Mouse (Mus musculus) layer of hippocampus, adult 2 months (tissue): ENCODE results near the gene Suox. TPM values are rescaled to one million over a fixed set of nuclear protein-coding genes. Genes with fewer than 3 reads are reported as not detected.

Experiments
- DNase-seq, 2 experiments: peaks; one replicate each; pipeline ENCODE4 v3.0.0; 2022; ENCODE audit warnings: low spot score in 2 of 2
- H3K27ac ChIP-seq: fragments of 200-600 bp; 2 replicates; pipeline ENCODE4 v1.8.1; 2022
- H3K4me3 ChIP-seq: fragments of 200-600 bp; 2 replicates; pipeline ENCODE4 v1.8.1; 2022; ENCODE audit warnings: mild to moderate bottlenecking
- CTCF ChIP-seq: fragments of 200-600 bp; conservative IDR thresholded peaks from 2 replicates; pipeline ENCODE4 v1.8.1; 2022; ENCODE audit warnings: antibody characterized with exemption, mild to moderate bottlenecking, moderate library complexity
- total RNA-seq, 2 experiments: library from RNA; stranded (reverse); gene quantifications; 2 replicates each; pipeline ENCODE4 v1.2.3; 2021

Gene Suox
- total RNA-seq, 2 experiments from 2014 or later: 12.5 to 12.6 TPM

DNA sequence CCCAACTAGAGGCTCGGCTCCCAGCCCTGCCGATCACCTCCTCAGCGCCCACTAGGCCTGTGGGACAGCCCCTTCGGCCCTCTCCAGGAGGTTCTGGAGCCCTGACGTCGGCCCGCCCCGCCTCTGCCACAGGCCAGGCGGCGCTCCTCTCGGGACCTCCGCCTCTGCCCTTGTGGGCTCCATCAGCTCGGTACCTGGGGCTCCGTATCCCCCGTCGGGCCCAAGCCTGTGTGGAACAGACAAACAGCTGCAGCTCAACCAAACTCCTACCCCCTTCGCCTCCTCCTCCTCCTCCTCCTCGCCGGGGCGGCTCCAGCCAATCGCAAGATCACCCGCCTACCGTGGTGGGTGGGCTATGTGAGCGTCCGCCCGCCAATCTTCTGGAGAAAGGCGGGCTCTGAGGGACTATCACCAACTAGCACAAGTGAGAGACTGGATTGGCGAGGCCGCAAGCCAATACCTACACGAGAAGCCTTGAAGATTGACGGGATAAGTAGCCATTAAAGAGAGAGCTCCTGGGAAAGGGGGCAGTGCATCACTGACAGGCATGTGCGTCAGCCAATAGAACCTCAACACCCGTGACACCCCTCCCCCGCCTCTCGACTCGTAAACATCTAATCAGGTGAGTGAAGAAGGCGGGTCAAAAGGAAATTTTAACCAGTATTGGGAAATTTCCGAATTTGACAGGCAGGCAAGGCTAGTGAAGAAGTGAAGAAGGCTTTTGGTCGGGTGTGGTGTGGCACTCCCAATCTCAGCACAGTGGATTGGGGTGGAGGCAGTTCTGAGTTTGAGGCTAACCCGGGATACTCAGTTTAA, 22.3 kb upstream of the Suox start, which contains the start of gene Rab5b:
TSS of gene Rab5b (minus strand) at position 273 of the 816 bp plus-strand sequence.
- H3K4me3 ChIP-seq: peak within 1 kb of the TSS; percentile 90
- peak; percentile 13; the same call in 1 of the 2 replicates for TF ChIP-seq CTCF
- peak; percentile 98 to 100 for DNase-seq
- H3K27ac ChIP-seq: peak within 1 kb of the TSS; percentile 98

DNA sequence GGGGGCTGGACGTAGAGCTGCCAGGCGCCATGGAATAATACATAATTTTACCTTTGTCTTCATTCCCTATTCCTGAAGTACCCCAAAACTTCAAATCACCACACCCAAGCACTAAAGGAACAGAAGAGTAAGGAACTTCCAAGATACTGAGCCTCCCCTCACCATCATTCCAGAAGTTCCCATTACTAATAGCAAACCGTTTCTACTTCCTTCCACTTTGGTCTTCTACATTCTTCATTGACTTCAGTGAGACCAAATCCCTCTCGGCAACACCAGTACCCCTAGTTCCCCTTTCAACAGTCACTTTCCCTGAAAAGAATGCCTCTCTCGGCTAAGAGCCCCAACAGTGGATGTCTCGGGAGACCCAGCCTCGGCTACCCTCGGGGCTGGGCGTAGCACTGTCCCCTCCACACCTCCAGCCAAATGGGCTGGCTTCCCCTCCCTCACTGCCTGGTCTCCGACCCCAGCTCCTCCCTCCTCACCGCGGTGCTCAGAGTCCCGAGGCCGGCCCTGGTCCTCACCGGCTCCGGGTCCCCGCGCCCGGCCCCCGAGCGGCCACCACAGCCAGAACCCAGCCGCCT, 21.6 kb upstream of the Suox start:
- DNase-seq: no peak
- H3K27ac ChIP-seq: peak overlapping the region; percentile 98
- peak overlapping the region; percentile 90 for H3K4me3 ChIP-seq
- no peak for TF ChIP-seq CTCF

GRCm38 (mm10) chr10:128674469-128675008, 666 bp upstream of the Suox start:
- peak; percentile 93 for TF ChIP-seq CTCF
- peak overlapping the region; percentile 89 for H3K27ac ChIP-seq
- DNase-seq: no peak
- peak overlapping the region; percentile 69 for H3K4me3 ChIP-seq

- no peak overlapping the region for H3K27ac ChIP-seq
- no peak overlapping the region for H3K4me3 ChIP-seq
Observed at GRCm38 (mm10) chr10:128671148-128671547, 2.7 kb downstream of the Suox start.

GRCm38 (mm10) chr10:128668790-128669672, 4.8 kb downstream of the Suox start:
- DNase-seq: peak; percentile 56 to 67
- Histone ChIP-seq H3K27ac (peak overlapping the region; percentile 94), H3K4me3 (peak overlapping the region; percentile 83)
- no peak for TF ChIP-seq CTCF

More at GRCm38 (mm10) chr10:128671148-128671547, 2.7 kb downstream of the Suox start:
- TF ChIP-seq CTCF: no peak
- DNase-seq: no peak

DNA sequence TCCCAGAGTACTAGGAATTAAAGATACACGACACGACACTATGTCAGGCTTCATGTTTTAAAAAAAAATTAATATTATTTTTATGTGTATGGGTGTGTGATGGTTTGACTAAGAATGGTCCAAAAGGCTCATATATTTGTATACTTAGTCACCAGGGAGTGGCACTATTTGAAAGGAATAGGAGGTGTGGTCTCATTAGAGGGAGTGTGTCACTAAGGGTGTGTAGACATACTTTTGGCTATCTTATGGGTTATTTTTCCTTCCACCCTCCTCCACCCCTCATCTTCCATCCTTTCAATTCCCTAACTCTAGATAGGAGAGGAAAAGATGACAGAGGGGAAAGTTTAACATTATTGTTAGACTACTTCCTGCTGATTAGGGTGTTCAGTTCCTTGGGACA, 8.1 kb downstream of the Suox start:
- H3K27ac ChIP-seq: no peak overlapping the region
- TF ChIP-seq CTCF: no peak
- no peak for DNase-seq
- no peak overlapping the region for H3K4me3 ChIP-seq

DNA sequence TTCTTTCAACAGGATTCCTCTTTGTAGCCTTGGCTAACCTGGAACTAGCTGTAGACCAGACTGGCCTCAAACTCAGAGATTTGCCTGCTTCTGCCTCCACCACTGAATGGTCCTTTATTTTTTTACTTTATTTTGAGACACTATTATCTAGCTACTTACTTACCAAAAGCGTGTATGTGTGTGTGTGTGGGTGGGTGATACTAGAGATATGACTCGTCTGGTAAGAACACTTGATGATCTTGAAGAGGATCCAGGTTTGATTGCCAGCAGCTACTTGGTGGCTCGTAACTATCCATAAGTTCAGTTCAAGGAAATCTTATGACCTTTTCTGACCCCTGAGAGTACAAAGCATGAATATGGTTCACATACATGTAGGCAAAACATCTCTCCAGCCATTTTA, 8.6 kb downstream of the Suox start:
- Histone ChIP-seq H3K4me3 (no peak overlapping the region), H3K27ac (no peak overlapping the region)
- no peak for TF ChIP-seq CTCF
- no peak for DNase-seq

GRCm38 (mm10) chr10:128664808-128665207, 9.1 kb downstream of the Suox start:
- no peak overlapping the region for H3K27ac ChIP-seq
- no peak for TF ChIP-seq CTCF
- no peak overlapping the region for H3K4me3 ChIP-seq
- DNase-seq: no peak

GRCm38 (mm10) chr10:128663441-128664220, 10.2 kb downstream of the Suox start:
- DNase-seq: no peak
- H3K27ac ChIP-seq: no peak overlapping the region
- H3K4me3 ChIP-seq: no peak overlapping the region
- no peak for TF ChIP-seq CTCF

GRCm38 (mm10) chr10:128662465-128662864, 11.4 kb downstream of the Suox start:
- no peak overlapping the region for H3K27ac ChIP-seq
- no peak for DNase-seq
- no peak for TF ChIP-seq CTCF
- H3K4me3 ChIP-seq: no peak overlapping the region

GRCm38 (mm10) chr10:128659490-128659889, 14.4 kb downstream of the Suox start:
- DNase-seq: no peak
- Histone ChIP-seq H3K4me3 (no peak overlapping the region), H3K27ac (no peak overlapping the region)
- TF ChIP-seq CTCF: no peak

- DNase-seq: no peak
- TF ChIP-seq CTCF: no peak
- Histone ChIP-seq H3K4me3 (no peak overlapping the region), H3K27ac (no peak overlapping the region)
Observed at GRCm38 (mm10) chr10:128657844-128658243, 16.0 kb downstream of the Suox start.
